Mouse (Mus musculus) embryonic fibroblast, embryonic 13.5 days (primary cell): ENCODE measurements at regions not wholly inside any gene's neighbourhood (a gene's known extent, or its start where the extent isn't known, plus 50 kb on each side); places are given as distances from the start of the nearest gene placed in this dataset.

Source experiments
- CTCF ChIP-seq: IDR thresholded peaks from 2 replicates; pipeline ENCODE4 v1.5.1; 2011; ENCODE audit warnings: mild to moderate bottlenecking, control low read depth, low read length, moderate library complexity, borderline replicate concordance; ENCODE audit not compliant: insufficient read depth
- POLR2A ChIP-seq: IDR thresholded peaks from 2 replicates; pipeline ENCODE4 v1.6.1; 2011; ENCODE audit warnings: low read depth, mild to moderate bottlenecking, control low read depth, low read length, moderate library complexity

GRCm38 (mm10) chr14:120669665-120670064 lies 191.4 kb downstream of the Rap2a start:
- no peak for TF ChIP-seq CTCF
- TF ChIP-seq POLR2A, result no peak
